Comparison of ENCODE assay signal across 8 mouse cellular contexts in genomic region chr12:80114892-80115141, GRCm38 (mm10). TPM values are rescaled to one million over a fixed set of nuclear protein-coding genes. Genes with fewer than 3 reads are reported as not detected.
DNase-seq lines count a peak whose midpoint lies in the region; ATAC-seq and TF ChIP-seq lines count a peak whose summit lies in the region.

No protein-coding gene starts in this region.

- H3K9ac ChIP-seq in heart, embryonic 14.5 days (ENCODE audit: low read length): peak overlapping the region; percentile 99
- H3K9ac ChIP-seq in forebrain, embryonic 15.5 days (replicated peaks): peak overlapping the region; percentile 79

- H3K4me2 ChIP-seq in heart, embryonic 14.5 days (ENCODE audit: low read length): peak overlapping the region; percentile 90
- H3K4me2 ChIP-seq in forebrain, embryonic 15.5 days (replicated peaks): peak overlapping the region; percentile 82

- H3K27me3 ChIP-seq in heart, embryonic 14.5 days (ENCODE audit: control insufficient read depth, insufficient read depth, low read length): no peaks in the 10 kb centered on the region
- no peaks in the 10 kb centered on the region for H3K27me3 ChIP-seq in G1E (ENCODE audit: insufficient read depth, low read length)
- peaks cover 10% of the 10 kb centered on the region; the same call in 1 of the 2 replicates for H3K27me3 ChIP-seq in forebrain, embryonic 15.5 days

- H3K27ac ChIP-seq in heart, embryonic 14.5 days (replicated peaks in 1 of 2; ENCODE audit: control insufficient read depth in 1 of 2, insufficient read depth in 1 of 2, low read depth in 2 of 2, low read length in 2 of 2): peak overlapping the region; percentile 99 to 100
- peak overlapping the region; percentile 92 for H3K27ac ChIP-seq in forebrain, embryonic 15.5 days (replicated peaks)
- peak overlapping the region; percentile 86 for H3K27ac ChIP-seq in macrophage

- peaks cover 30% of the 10 kb centered on the region for H3K79me2 ChIP-seq in macrophage (ENCODE audit: inconsistent target)

- no peak for ATAC-seq in heart, embryonic 14.5 days (ENCODE audit: insufficient number of reproducible peaks, insufficient read depth, low FRiP score, low read depth)
- no peak for ATAC-seq in G1E (ENCODE audit: extremely low read depth, insufficient number of reproducible peaks, low FRiP score, poor library complexity, severe bottlenecking)
- ATAC-seq in forebrain, embryonic 15.5 days (replicated peaks): no peak
- no peak for ATAC-seq in granulocyte monocyte progenitor cell, adult 5-6 weeks (replicated peaks; ENCODE audit: poor library complexity, severe bottlenecking)

- WGBS in heart, embryonic 14.5 days: 0% methylated on average over 8 of the region's 8 CpGs
- 0% methylated on average over 8 of the region's 8 CpGs for WGBS in forebrain, embryonic 15.5 days
- 2% methylated on average over 7 of the region's 8 CpGs for WGBS in macrophage (ENCODE audit: missing documents)

- intact Hi-C loops in heart, postnatal 10 days (cut with DNase I): loop anchor here (1.0 to 5.0 kb wide), 5 partner anchors 15 to 323 kb away; no protein-coding TSS in a partner anchor

- TF ChIP-seq CTCF in G1E (IDR thresholded peaks at IDR 0.05; ENCODE audit: low read depth, low read length): no peak

- no peaks in the 10 kb centered on the region for H3K9me3 ChIP-seq in heart, embryonic 14.5 days (ENCODE audit: control insufficient read depth, low read length)
- H3K9me3 ChIP-seq in G1E (replicated peaks): no peaks in the 10 kb centered on the region
- H3K9me3 ChIP-seq in forebrain, embryonic 15.5 days: no peaks in the 10 kb centered on the region

- peaks cover 15 to 18% of the 10 kb centered on the region in 2 experiments for H3K4me1 ChIP-seq in heart, embryonic 14.5 days (ENCODE audit: control insufficient read depth in 2 of 2, insufficient read depth in 2 of 2, low read length in 2 of 2)
- peaks cover 71% of the 10 kb centered on the region for H3K4me1 ChIP-seq in G1E (ENCODE audit: insufficient read depth, low read depth, low read length)
- peaks cover 60% of the 10 kb centered on the region for H3K4me1 ChIP-seq in forebrain, embryonic 15.5 days

- DNase-seq in heart, postnatal 10 days: no peak
- no peak for DNase-seq in G1E (ENCODE audit: low spot score)
- no peak for DNase-seq in cerebellum, adult 9-10 months
- no peak for DNase-seq in lung, postnatal 36 days

- H3K36me3 ChIP-seq in heart, embryonic 14.5 days (ENCODE audit: control insufficient read depth, insufficient read depth, low read length): peaks cover 7% of the 10 kb centered on the region
- H3K36me3 ChIP-seq in G1E (replicated peaks): peaks cover 35% of the 10 kb centered on the region
- no peaks in the 10 kb centered on the region for H3K36me3 ChIP-seq in forebrain, embryonic 15.5 days
- peaks cover 4% of the 10 kb centered on the region; the same call in 1 of the 2 replicates for H3K36me3 ChIP-seq in macrophage (ENCODE audit: inconsistent target)

- peak overlapping the region; percentile 77 to 91 for H3K4me3 ChIP-seq in heart, embryonic 14.5 days (ENCODE audit: control insufficient read depth in 1 of 2, insufficient read depth in 1 of 2, low read depth in 1 of 2, low read length in 2 of 2)
- H3K4me3 ChIP-seq in G1E (ENCODE audit: low read depth, low read length) (peak overlapping the region; percentile 82), macrophage (ENCODE audit: inconsistent target) (peak overlapping the region; percentile 66)
- peak overlapping the region; percentile 86 for H3K4me3 ChIP-seq in forebrain, embryonic 15.5 days

RNA-seq across cellular contexts. Expression of gene Zfp36l1, which starts 2.0 kb away (rescaled TPM):
- 103 and 125 TPM in 2 replicates for polyA plus RNA-seq in heart, embryonic 14.5 days (2014; fragmentation: Nextera tagmentation; extraction: Ambion mirVana)
- total RNA-seq in heart, postnatal 10 days (2021): 100 to 1,000 TPM; 126 to 152 TPM
- total RNA-seq in G1E (2014; fragmentation: Nextera tagmentation) (281 and 283 TPM in 2 replicates), G1E (2017) (31.4 and 40.3 TPM in 2 replicates)
- polyA plus RNA-seq in G1E (2012) (357 and 385 TPM in 2 replicates), macrophage (2018) (99.2 to 134 TPM (median 127 TPM) in 3 replicates)
- 28.2 and 35.3 TPM in 2 replicates for polyA plus RNA-seq in forebrain, embryonic 15.5 days (2015; fragmentation: Nextera tagmentation; extraction: Ambion mirVana)
- total RNA-seq in macrophage (2018; cell fraction: chromatin; rRNA removed): 100 to 1,000 TPM in 6 of 26 experiments, 10 to 100 TPM in 19, 1 to 10 TPM in 1; 6.7 to 210 (median 76.2) TPM
- 100 to 1,000 TPM in 24 of 26 experiments, 10 to 100 TPM in 2; 33.3 to 619 (median 245) TPM for total RNA-seq in macrophage (2018; cell fraction: cytosol; rRNA removed)
- 100 to 1,000 TPM in 23 of 26 experiments, 10 to 100 TPM in 3; 53.7 to 541 (median 230) TPM for total RNA-seq in macrophage (2018; cell fraction: nucleus; rRNA removed)
- 1.9 and 8.5 TPM in 2 replicates for total RNA-seq in granulocyte monocyte progenitor cell, adult 5-6 weeks (2014; fragmentation: Nextera tagmentation)
- 0.36 and 0.56 TPM in 2 replicates for total RNA-seq in granulocyte monocyte progenitor cell, adult 5-6 weeks (2017)
